Mouse (Mus musculus) limb, embryonic 10.5 days (tissue): ENCODE data around the gene Lfng. TPM values are rescaled to one million over a fixed set of nuclear protein-coding genes. Genes with fewer than 3 reads are reported as not detected.

ENCODE experiments used
- DNase-seq: peaks from one replicate; pipeline ENCODE4 v3.0.0-alpha.2; 2017; ENCODE audit warnings: low spot score
- H3K27ac ChIP-seq: fragments of 300-500 bp; sonication (generic); 2 replicates; pipeline ENCODE4 v1.5.1; 2016; ENCODE audit warnings: mild to moderate bottlenecking
- H3K27me3 ChIP-seq: fragments of 300-500 bp; sonication (generic); 2 replicates; pipeline ENCODE4 v1.6.1; 2016; ENCODE audit warnings: low read depth, mild to moderate bottlenecking; ENCODE audit not compliant: poor library complexity, severe bottlenecking
- H3K36me3 ChIP-seq: fragments of 300-500 bp; sonication (generic); 2 replicates; pipeline ENCODE4 v1.6.1; 2016; ENCODE audit warnings: mild to moderate bottlenecking, moderate library complexity
- H3K4me1 ChIP-seq: fragments of 300-500 bp; sonication (generic); 2 replicates; pipeline ENCODE4 v1.6.1; 2016
- H3K4me3 ChIP-seq: fragments of 300-500 bp; sonication (generic); 2 replicates; pipeline ENCODE4 v1.5.1; 2016; ENCODE audit warnings: mild to moderate bottlenecking, moderate library complexity
- H3K9me3 ChIP-seq: fragments of 300-500 bp; sonication (generic); replicated peaks from 2 replicates; pipeline ENCODE4 v1.6.1; 2016; ENCODE audit warnings: mild to moderate bottlenecking
- WGBS: fragments of 180-500 bp; shearing (Covaris S2); methylation state at CpG from one replicate; pipeline ENCODE4 v1.1.7; 2016; 5-methylcytosine and 5-hydroxymethylcytosine counted together
- polyA plus RNA-seq: library from polyadenylated mRNA; unstranded; fragments of >200 nt; fragmentation: Nextera tagmentation; extraction: Ambion mirVana; gene quantifications from 2 replicates; pipeline ENCODE4 v1.2.1, GENCODE M21; 2016

The Lfng gene
- polyA plus RNA-seq, 1 experiment from 2014 or later, result 5.8 TPM

- Histone ChIP-seq H3K4me1 (peaks cover 8% of the 10 kb centered on the region), H3K27ac (peak overlapping the region; percentile 19; the same call in 1 of the 2 replicates), H3K27me3 (no peaks in the 10 kb centered on the region), H3K36me3 (peaks cover 73% of the 10 kb centered on the region), H3K4me3 (no peak overlapping the region), H3K9me3 (no peaks in the 10 kb centered on the region; the same call in 1 of the 2 replicates)
- 95% methylated on average over 23 of the region's 23 CpGs for WGBS
- no peak for DNase-seq
Observed at GRCm38 (mm10) chr5:140622978-140623670, 16.0 kb downstream of the Lfng start.

GRCm38 (mm10) chr5:140623791-140624190 lies 16.7 kb downstream of the Lfng start:
- Histone ChIP-seq H3K36me3 (peaks cover 79% of the 10 kb centered on the region), H3K4me1 (peaks cover 8% of the 10 kb centered on the region), H3K27ac (no peak overlapping the region), H3K27me3 (no peaks in the 10 kb centered on the region), H3K4me3 (no peak overlapping the region), H3K9me3 (no peaks in the 10 kb centered on the region; the same call in 1 of the 2 replicates)
- DNase-seq, result no peak
- WGBS, result 85% methylated on average over 4 of the region's 4 CpGs

- no peak overlapping the region for H3K27ac ChIP-seq
- no peak overlapping the region for H3K4me3 ChIP-seq
Observed at GRCm38 (mm10) chr5:140624238-140624637, 17.1 kb downstream of the Lfng start.

GRCm38 (mm10) chr5:140624961-140625360 lies 17.8 kb downstream of the Lfng start:
- Histone ChIP-seq H3K9me3 (no peaks in the 10 kb centered on the region; the same call in 1 of the 2 replicates), H3K27ac (no peak overlapping the region), H3K27me3 (no peaks in the 10 kb centered on the region), H3K4me1 (peaks cover 5% of the 10 kb centered on the region), H3K36me3 (peaks cover 91% of the 10 kb centered on the region), H3K4me3 (no peak overlapping the region)
- WGBS, result 91% methylated on average over 13 of the region's 13 CpGs
- DNase-seq, result no peak

More at GRCm38 (mm10) chr5:140624238-140624637, 17.1 kb downstream of the Lfng start:
- 96% methylated on average over 5 of the region's 5 CpGs for WGBS
- Histone ChIP-seq H3K4me1 (peaks cover 8% of the 10 kb centered on the region), H3K27me3 (no peaks in the 10 kb centered on the region), H3K36me3 (peaks cover 84% of the 10 kb centered on the region), H3K9me3 (no peaks in the 10 kb centered on the region; the same call in 1 of the 2 replicates)
- no peak for DNase-seq

GRCm38 (mm10) chr5:140627580-140627979 lies 20.5 kb downstream of the Lfng start:
- no peak overlapping the region for H3K4me3 ChIP-seq
- no peak overlapping the region for H3K27ac ChIP-seq
- no peaks in the 10 kb centered on the region; the same call in 1 of the 2 replicates for H3K9me3 ChIP-seq
- no peaks in the 10 kb centered on the region; the same call in 1 of the 2 replicates for H3K4me1 ChIP-seq
- H3K36me3 ChIP-seq, result peaks cover 100% of the 10 kb centered on the region
- WGBS, result 90% methylated on average over 5 of the region's 5 CpGs
- H3K27me3 ChIP-seq, result no peaks in the 10 kb centered on the region
- no peak for DNase-seq

GRCm38 (mm10) chr5:140628995-140629394 lies 21.9 kb downstream of the Lfng start:
- WGBS, result 93% methylated on average over 9 of the region's 9 CpGs
- Histone ChIP-seq H3K9me3 (no peaks in the 10 kb centered on the region; the same call in 1 of the 2 replicates), H3K4me1 (no peaks in the 10 kb centered on the region; the same call in 1 of the 2 replicates), H3K4me3 (no peak overlapping the region), H3K36me3 (peaks cover 100% of the 10 kb centered on the region), H3K27me3 (no peaks in the 10 kb centered on the region), H3K27ac (no peak overlapping the region)
- no peak for DNase-seq

- no peak overlapping the region for H3K4me3 ChIP-seq
- 89% methylated on average over 7 of the region's 7 CpGs for WGBS
- H3K9me3 ChIP-seq, result no peaks in the 10 kb centered on the region
- no peaks in the 10 kb centered on the region for H3K27me3 ChIP-seq
- peaks cover 6% of the 10 kb centered on the region; the same call in 1 of the 2 replicates for H3K4me1 ChIP-seq
- H3K27ac ChIP-seq, result no peak overlapping the region
- DNase-seq, result no peak
- H3K36me3 ChIP-seq, result peaks cover 100% of the 10 kb centered on the region
Observed at GRCm38 (mm10) chr5:140633432-140633831, 26.3 kb downstream of the Lfng start.

- H3K9me3 ChIP-seq, result no peaks in the 10 kb centered on the region
- H3K36me3 ChIP-seq, result peaks cover 100% of the 10 kb centered on the region
- no peak for DNase-seq
- peaks cover 10% of the 10 kb centered on the region for H3K4me1 ChIP-seq
- H3K4me3 ChIP-seq, result no peak overlapping the region
- no peak overlapping the region for H3K27ac ChIP-seq
- H3K27me3 ChIP-seq, result no peaks in the 10 kb centered on the region
- 93% methylated on average over 26 of the region's 26 CpGs for WGBS
Observed at GRCm38 (mm10) chr5:140634798-140635722, 27.9 kb downstream of the Lfng start.

- DNase-seq, result no peak
- Histone ChIP-seq H3K4me3 (no peak overlapping the region), H3K4me1 (peaks cover 22% of the 10 kb centered on the region), H3K36me3 (peaks cover 96% of the 10 kb centered on the region), H3K9me3 (no peaks in the 10 kb centered on the region), H3K27me3 (no peaks in the 10 kb centered on the region), H3K27ac (no peak overlapping the region)
- 88% methylated on average over 7 of the region's 7 CpGs for WGBS
Observed at GRCm38 (mm10) chr5:140636316-140637057, 29.4 kb downstream of the Lfng start.

- Histone ChIP-seq H3K27ac (no peak overlapping the region), H3K9me3 (no peaks in the 10 kb centered on the region), H3K36me3 (peaks cover 91% of the 10 kb centered on the region), H3K4me3 (no peak overlapping the region), H3K27me3 (no peaks in the 10 kb centered on the region), H3K4me1 (peaks cover 27% of the 10 kb centered on the region)
- WGBS, result 92% methylated on average over 6 of the region's 6 CpGs
- DNase-seq, result no peak
Observed at GRCm38 (mm10) chr5:140637058-140637410, 29.9 kb downstream of the Lfng start.

GRCm38 (mm10) chr5:140637989-140638388 lies 30.9 kb downstream of the Lfng start:
- 87% methylated on average over 3 of the region's 3 CpGs for WGBS

GRCm38 (mm10) chr5:140638484-140638883 lies 31.4 kb downstream of the Lfng start:
- 94% methylated on average over 6 of the region's 6 CpGs for WGBS
- H3K9me3 ChIP-seq, result no peaks in the 10 kb centered on the region
- H3K4me3 ChIP-seq, result no peak overlapping the region
- DNase-seq, result no peak
- no peak overlapping the region for H3K27ac ChIP-seq
- H3K27me3 ChIP-seq, result no peaks in the 10 kb centered on the region
- H3K4me1 ChIP-seq, result peaks cover 42% of the 10 kb centered on the region
- H3K36me3 ChIP-seq, result peaks cover 91% of the 10 kb centered on the region

More at GRCm38 (mm10) chr5:140637989-140638388, 30.9 kb downstream of the Lfng start:
- Histone ChIP-seq H3K4me1 (peaks cover 37% of the 10 kb centered on the region), H3K36me3 (peaks cover 91% of the 10 kb centered on the region), H3K27me3 (no peaks in the 10 kb centered on the region), H3K27ac (no peak overlapping the region), H3K4me3 (no peak overlapping the region), H3K9me3 (no peaks in the 10 kb centered on the region)
- no peak for DNase-seq
